In the genomic region with DNA sequence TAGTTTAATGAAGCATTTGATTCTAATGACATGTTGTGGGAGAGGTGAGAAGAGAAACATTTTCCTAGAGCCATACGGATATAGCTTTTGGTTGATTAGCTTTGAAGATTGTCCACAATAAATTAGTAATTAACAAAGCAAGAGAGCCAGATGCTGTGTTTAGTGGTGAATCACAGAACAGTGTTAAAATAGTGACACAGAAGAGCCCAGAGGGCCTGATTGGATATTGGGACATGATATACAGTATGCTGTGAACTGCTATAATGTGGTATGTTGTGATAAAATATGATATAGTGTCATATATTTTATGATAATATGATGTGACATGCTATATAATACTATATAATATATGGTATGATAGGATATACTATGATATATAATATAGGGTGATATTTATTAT, we compare ENCODE assay signal across 12 mouse cellular contexts.
"Had no signal": no experiment of that assay in that cellular context is flagged by ENCODE, and none has a peak within 500 bp of the region (broad histone marks: within the 10 kb centered on the region; RNA-seq: fewer than 3 reads in every experiment).

No protein-coding gene starts in this region.

- H3K27ac ChIP-seq: kidney, embryonic 15.5 days; limb, embryonic 13.5 days; liver, embryonic 14.5 days; midbrain, embryonic 13.5 days had no signal

- H3K4me2 ChIP-seq: kidney, embryonic 15.5 days; limb, embryonic 13.5 days; midbrain, embryonic 13.5 days had no signal

- DNase-seq: kidney, postnatal 14 days; left cerebral cortex, postnatal 4 days; lung, adult 18-20 months; lung, postnatal 36 days; right cerebral cortex, postnatal 4 days; spleen, adult 18-20 months; thymus, adult 18-20 months; thymus, postnatal 25 days had no signal

- H3K4me1 ChIP-seq: kidney, embryonic 15.5 days; limb, embryonic 13.5 days; midbrain, embryonic 13.5 days had no signal

- H3K9me3 ChIP-seq: kidney, embryonic 15.5 days; limb, embryonic 13.5 days; midbrain, embryonic 13.5 days had no signal

- H3K27me3 ChIP-seq: kidney, embryonic 15.5 days; limb, embryonic 13.5 days; midbrain, embryonic 13.5 days had no signal

- H3K9ac ChIP-seq: kidney, embryonic 15.5 days; limb, embryonic 13.5 days; liver, embryonic 14.5 days; midbrain, embryonic 13.5 days had no signal

- H3K4me3 ChIP-seq: kidney, embryonic 15.5 days; limb, embryonic 13.5 days; midbrain, embryonic 13.5 days had no signal

- H3K36me3 ChIP-seq: kidney, embryonic 15.5 days; limb, embryonic 13.5 days; midbrain, embryonic 13.5 days had no signal

- ATAC-seq: midbrain, embryonic 13.5 days had no signal
